Mouse (Mus musculus): ENCODE data around the gene Gm13697.

Gm13697 gene

GRCm38 (mm10) chr2:84035997-84036396 lies 51.5 kb downstream of the Gm13697 start:
- no peak for DNase-seq (ENCODE audit: low spot score)
